Mouse (Mus musculus): ENCODE data around the gene Wfdc6b. TPM values are rescaled to one million over a fixed set of nuclear protein-coding genes. Genes with fewer than 3 reads are reported as not detected.
"Not testable (repeated sequence)": the region's sequence is repeated elsewhere in the genome, so short reads cannot be mapped to it uniquely, and the experiment has no call there.

The Wfdc6b gene
- polyA plus RNA-seq (2015; fragmentation: Nextera tagmentation; extraction: Ambion mirVana): not detected in 2 replicates

GRCm38 (mm10) chr2:164613471-164613870, at the start of gene Wfdc6b, which contains the start of gene Wfdc8:
Gene Wfdc6b (plus strand): TSS chr2:164613522.
Gene Wfdc8 (minus strand): TSS chr2:164613626.
- not testable (repeated sequence) for H3K27me3 ChIP-seq (ENCODE audit: control insufficient read depth, insufficient read depth, low read depth, low read length); H3K27ac ChIP-seq (ENCODE audit: low read length); H3K9ac ChIP-seq (ENCODE audit: low read depth, low read length); H3K9me3 ChIP-seq (replicated peaks; ENCODE audit: control insufficient read depth, low read length); H3K4me2 ChIP-seq (ENCODE audit: low read depth, low read length); H3K4me1 ChIP-seq (ENCODE audit: control insufficient read depth, low read depth, low read length); H3K4me3 ChIP-seq (ENCODE audit: low read depth, low read length); ATAC-seq (ENCODE audit: low read depth); H3K36me3 ChIP-seq (ENCODE audit: control insufficient read depth, insufficient read depth)
- WGBS (ENCODE audit: insufficient replicate concordance): 34% methylated on average over 8 of the region's 8 CpGs

- no peak overlapping the region for H3K9ac ChIP-seq (ENCODE audit: low read depth, low read length)
- H3K27ac ChIP-seq (ENCODE audit: low read length): no peak overlapping the region
- no peaks in the 10 kb centered on the region for H3K36me3 ChIP-seq (ENCODE audit: control insufficient read depth, insufficient read depth)
- no peak overlapping the region for H3K4me3 ChIP-seq (ENCODE audit: low read depth, low read length)
- WGBS (ENCODE audit: insufficient replicate concordance): 42% methylated on average over 5 of the region's 5 CpGs
- no peaks in the 10 kb centered on the region for H3K9me3 ChIP-seq (replicated peaks; ENCODE audit: control insufficient read depth, low read length)
- no peaks in the 10 kb centered on the region; the same call in 1 of the 2 replicates for H3K4me1 ChIP-seq (ENCODE audit: control insufficient read depth, low read depth, low read length)
- no peak for ATAC-seq (ENCODE audit: low read depth)
- no peak overlapping the region for H3K4me2 ChIP-seq (ENCODE audit: low read depth, low read length)
- peaks cover 32% of the 10 kb centered on the region for H3K27me3 ChIP-seq (ENCODE audit: control insufficient read depth, insufficient read depth, low read depth, low read length)
Observed at GRCm38 (mm10) chr2:164564346-164564745, 49.0 kb upstream of the Wfdc6b start.

- Histone ChIP-seq H3K4me3 (ENCODE audit: low read depth, low read length) (no peak overlapping the region), H3K36me3 (ENCODE audit: control insufficient read depth, insufficient read depth) (no peaks in the 10 kb centered on the region), H3K27ac (ENCODE audit: low read length) (no peak overlapping the region), H3K27me3 (ENCODE audit: control insufficient read depth, insufficient read depth, low read depth, low read length) (peaks cover 29% of the 10 kb centered on the region), H3K9me3 (replicated peaks; ENCODE audit: control insufficient read depth, low read length) (no peaks in the 10 kb centered on the region), H3K4me2 (ENCODE audit: low read depth, low read length) (no peak overlapping the region), H3K9ac (ENCODE audit: low read depth, low read length) (no peak overlapping the region), H3K4me1 (ENCODE audit: control insufficient read depth, low read depth, low read length) (no peaks in the 10 kb centered on the region; the same call in 1 of the 2 replicates)
- no peak for ATAC-seq (ENCODE audit: low read depth)
- WGBS (ENCODE audit: insufficient replicate concordance): 50% methylated on average over 2 of the region's 2 CpGs
Observed at GRCm38 (mm10) chr2:164566997-164567396, 46.3 kb upstream of the Wfdc6b start.

DNA sequence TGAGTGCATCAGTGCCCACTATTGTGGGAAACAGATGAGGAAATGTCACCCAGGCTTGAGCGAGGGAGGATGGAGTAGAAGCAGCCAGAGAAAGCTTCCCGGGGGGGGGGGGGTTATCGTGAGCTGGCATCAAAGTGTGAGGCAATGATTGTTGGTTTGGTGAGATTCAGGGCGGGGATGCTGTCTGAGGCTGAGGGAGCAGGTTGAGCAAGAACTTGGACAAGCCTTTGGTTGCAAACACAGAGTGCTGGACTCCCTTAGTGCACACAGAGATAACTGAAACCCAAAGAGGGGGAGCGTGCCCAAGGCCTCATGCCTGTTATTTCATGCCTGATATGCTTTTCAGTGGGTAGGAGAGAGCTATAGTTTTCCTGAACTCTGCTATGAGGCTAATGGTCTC, 45.9 kb upstream of the Wfdc6b start:
- Histone ChIP-seq H3K4me2 (ENCODE audit: low read depth, low read length) (no peak overlapping the region), H3K4me3 (ENCODE audit: low read depth, low read length) (no peak overlapping the region), H3K4me1 (ENCODE audit: control insufficient read depth, low read depth, low read length) (no peaks in the 10 kb centered on the region; the same call in 1 of the 2 replicates), H3K27me3 (ENCODE audit: control insufficient read depth, insufficient read depth, low read depth, low read length) (peaks cover 24% of the 10 kb centered on the region), H3K27ac (ENCODE audit: low read length) (no peak overlapping the region), H3K36me3 (ENCODE audit: control insufficient read depth, insufficient read depth) (no peaks in the 10 kb centered on the region), H3K9me3 (replicated peaks; ENCODE audit: control insufficient read depth, low read length) (no peaks in the 10 kb centered on the region), H3K9ac (ENCODE audit: low read depth, low read length) (no peak overlapping the region)
- no peak for ATAC-seq (ENCODE audit: low read depth)
- WGBS (ENCODE audit: insufficient replicate concordance): 48% methylated on average over 5 of the region's 5 CpGs

- WGBS (ENCODE audit: insufficient replicate concordance): 64% methylated on average over 6 of the region's 6 CpGs
- not testable (repeated sequence) for H3K9me3 ChIP-seq (replicated peaks; ENCODE audit: control insufficient read depth, low read length); H3K27me3 ChIP-seq (ENCODE audit: control insufficient read depth, insufficient read depth, low read depth, low read length); H3K4me1 ChIP-seq (ENCODE audit: control insufficient read depth, low read depth, low read length); ATAC-seq (ENCODE audit: low read depth); H3K4me3 ChIP-seq (ENCODE audit: low read depth, low read length); H3K9ac ChIP-seq (ENCODE audit: low read depth, low read length); H3K27ac ChIP-seq (ENCODE audit: low read length); H3K36me3 ChIP-seq (ENCODE audit: control insufficient read depth, insufficient read depth); H3K4me2 ChIP-seq (ENCODE audit: low read depth, low read length)
Observed at GRCm38 (mm10) chr2:164573359-164573758, 40.0 kb upstream of the Wfdc6b start, which contains the start of gene Spint3. Gene Spint3 (minus strand): TSS chr2:164573459.

GRCm38 (mm10) chr2:164585025-164585725, 28.1 kb upstream of the Wfdc6b start, which contains the start of gene Wfdc6a:
Gene Wfdc6a (minus strand): TSS chr2:164585447.
- WGBS (ENCODE audit: insufficient replicate concordance): 47% methylated on average over 13 of the region's 13 CpGs
- not testable (repeated sequence) for H3K4me2 ChIP-seq (ENCODE audit: low read depth, low read length)

DNA sequence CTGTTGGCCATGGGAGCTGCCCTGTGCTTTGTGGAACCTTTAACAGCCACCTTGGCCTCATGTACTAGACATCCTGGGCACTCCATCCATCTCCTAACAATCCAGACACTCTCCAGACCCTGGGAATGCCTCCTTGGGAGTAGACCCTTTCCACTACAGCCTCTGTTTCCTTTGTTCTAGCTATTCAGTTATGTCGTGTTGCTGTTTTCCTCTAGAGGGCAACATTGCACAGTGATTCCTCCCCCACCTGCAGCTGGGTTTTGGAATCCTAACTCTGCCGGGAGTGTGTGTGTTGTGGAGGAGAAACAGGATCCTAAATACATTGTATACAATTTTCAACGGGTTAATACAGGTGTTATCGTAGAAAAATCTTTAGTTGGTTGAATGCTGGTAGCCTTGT, 21.3 kb upstream of the Wfdc6b start:
- H3K4me3 ChIP-seq (ENCODE audit: low read depth, low read length): no peak overlapping the region
- H3K27ac ChIP-seq (ENCODE audit: low read length): no peak overlapping the region
- H3K4me1 ChIP-seq (ENCODE audit: control insufficient read depth, low read depth, low read length): no peaks in the 10 kb centered on the region
- no peaks in the 10 kb centered on the region for H3K9me3 ChIP-seq (replicated peaks; ENCODE audit: control insufficient read depth, low read length)
- H3K4me2 ChIP-seq (ENCODE audit: low read depth, low read length): no peak overlapping the region
- H3K9ac ChIP-seq (ENCODE audit: low read depth, low read length): no peak overlapping the region
- no peak for ATAC-seq (ENCODE audit: low read depth)
- H3K36me3 ChIP-seq (ENCODE audit: control insufficient read depth, insufficient read depth): no peaks in the 10 kb centered on the region
- 8% methylated on average over 4 of the region's 4 CpGs for WGBS (ENCODE audit: insufficient replicate concordance)
- no peaks in the 10 kb centered on the region for H3K27me3 ChIP-seq (ENCODE audit: control insufficient read depth, insufficient read depth, low read depth, low read length)

More at GRCm38 (mm10) chr2:164585025-164585725, 28.1 kb upstream of the Wfdc6b start, which contains the start of gene Wfdc6a:
- H3K27me3 ChIP-seq (ENCODE audit: control insufficient read depth, insufficient read depth, low read depth, low read length); H3K27ac ChIP-seq (ENCODE audit: low read length); H3K9me3 ChIP-seq (replicated peaks; ENCODE audit: control insufficient read depth, low read length); H3K9ac ChIP-seq (ENCODE audit: low read depth, low read length); H3K36me3 ChIP-seq (ENCODE audit: control insufficient read depth, insufficient read depth); H3K4me3 ChIP-seq (ENCODE audit: low read depth, low read length); H3K4me1 ChIP-seq (ENCODE audit: control insufficient read depth, low read depth, low read length); ATAC-seq (ENCODE audit: low read depth): not testable (repeated sequence)

- Histone ChIP-seq H3K4me2 (ENCODE audit: low read depth, low read length) (no peak within 1 kb of the TSS), H3K4me1 (ENCODE audit: control insufficient read depth, low read depth, low read length) (no peaks in the 10 kb centered on the region), H3K9ac (ENCODE audit: low read depth, low read length) (no peak within 1 kb of the TSS), H3K36me3 (ENCODE audit: control insufficient read depth, insufficient read depth) (no peaks in the 10 kb centered on the region), H3K4me3 (ENCODE audit: low read depth, low read length) (no peak within 1 kb of the TSS), H3K27ac (ENCODE audit: low read length) (no peak within 1 kb of the TSS), H3K27me3 (ENCODE audit: control insufficient read depth, insufficient read depth, low read depth, low read length) (no peaks in the 10 kb centered on the region), H3K9me3 (replicated peaks; ENCODE audit: control insufficient read depth, low read length) (no peaks in the 10 kb centered on the region)
- ATAC-seq (ENCODE audit: low read depth): no peak
- 43% methylated on average over 4 of the region's 4 CpGs for WGBS (ENCODE audit: insufficient replicate concordance)
Observed at GRCm38 (mm10) chr2:164593494-164593893, 19.8 kb upstream of the Wfdc6b start, which contains the start of gene Eppin. Gene Eppin (minus strand): TSS chr2:164593594.

DNA sequence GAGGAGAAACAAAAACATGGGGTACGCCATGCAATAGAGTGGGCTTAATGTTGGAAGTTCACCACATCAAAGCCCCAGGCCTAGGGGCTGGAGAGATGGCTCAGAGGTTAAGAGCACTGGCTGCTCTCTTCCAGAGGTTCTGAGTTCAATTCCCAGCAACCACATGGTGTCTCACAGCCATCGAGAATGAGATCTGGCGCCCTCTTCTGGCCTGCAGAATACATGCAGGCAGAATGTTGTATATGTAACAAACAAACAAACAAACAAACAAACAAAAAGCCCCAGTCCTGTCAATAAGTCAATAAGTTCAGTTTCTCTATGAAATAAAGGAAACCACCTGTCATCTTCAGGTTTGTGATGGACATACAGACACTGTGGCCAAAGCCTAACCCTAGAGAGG, 13.1 kb upstream of the Wfdc6b start:
- Histone ChIP-seq H3K36me3 (ENCODE audit: control insufficient read depth, insufficient read depth) (no peaks in the 10 kb centered on the region), H3K27ac (ENCODE audit: low read length) (no peak overlapping the region)
- 58% methylated on average over 3 of the region's 3 CpGs for whole genome bisulfite sequencing (ENCODE audit: insufficient replicate concordance)

More for the DNA sequence above, 13.1 kb upstream of the Wfdc6b start:
- Histone ChIP-seq H3K9ac (ENCODE audit: low read depth, low read length) (no peak overlapping the region), H3K4me2 (ENCODE audit: low read depth, low read length) (no peak overlapping the region), H3K9me3 (replicated peaks; ENCODE audit: control insufficient read depth, low read length) (no peaks in the 10 kb centered on the region), H3K4me3 (ENCODE audit: low read depth, low read length) (no peak overlapping the region), H3K27me3 (ENCODE audit: control insufficient read depth, insufficient read depth, low read depth, low read length) (no peaks in the 10 kb centered on the region), H3K4me1 (ENCODE audit: control insufficient read depth, low read depth, low read length) (no peaks in the 10 kb centered on the region)
- ATAC-seq (ENCODE audit: low read depth): no peak
